Mouse (Mus musculus): Measurements from ENCODE around the gene Rnf34. TPM values are rescaled to one million over a fixed set of nuclear protein-coding genes. Genes with fewer than 3 reads are reported as not detected.

Gene Rnf34
- total RNA-seq, 2 experiments from 2014 or later = 50.4 to 53.8 TPM

GRCm38 (mm10) chr5:122855858-122856257 lies 6.0 kb downstream of the Rnf34 start:
- no peak for DNase-seq (ENCODE audit: low spot score in 2 of 2)
- intact Hi-C loops (cut with DNase I) = no loop called here

- intact Hi-C loops (cut with DNase I) = loop anchor here (5.0 kb wide), 1 partner anchor 46 kb away; no protein-coding TSS in a partner anchor
- no peak for DNase-seq (ENCODE audit: low spot score in 2 of 2)
These were observed 13.2 kb downstream of the Rnf34 start for GRCm38 (mm10) chr5:122863053-122863452.

GRCm38 (mm10) chr5:122872626-122873025 lies 22.8 kb downstream of the Rnf34 start:
- no peak for DNase-seq (ENCODE audit: low spot score in 2 of 2)
- intact Hi-C loops (cut with DNase I) = no loop called here

- no peak for DNase-seq (ENCODE audit: low spot score in 2 of 2)
- intact Hi-C loops (cut with DNase I) = no loop called here
These were observed 23.7 kb downstream of the Rnf34 start for GRCm38 (mm10) chr5:122873573-122873972.

- intact Hi-C loops (cut with DNase I) = no loop called here
- no peak for DNase-seq (ENCODE audit: low spot score in 2 of 2)
These were observed 24.5 kb downstream of the Rnf34 start for GRCm38 (mm10) chr5:122874359-122874758.

- intact Hi-C loops (cut with DNase I) = no loop called here
- no peak for DNase-seq (ENCODE audit: low spot score in 2 of 2)
These were observed 26.8 kb downstream of the Rnf34 start for GRCm38 (mm10) chr5:122876671-122877070.

GRCm38 (mm10) chr5:122880241-122880980 lies 30.6 kb downstream of the Rnf34 start:
- no peak for DNase-seq (ENCODE audit: low spot score in 2 of 2)
- intact Hi-C loops (cut with DNase I) = loop anchor here (5.0 kb wide), 1 partner anchor 68 kb away; no protein-coding TSS in a partner anchor

- peak; percentile 59 to 67 for DNase-seq (ENCODE audit: low spot score in 2 of 2)
- intact Hi-C loops (cut with DNase I) = loop anchor here (5.0 kb wide), 1 partner anchor 69 kb away; no protein-coding TSS in a partner anchor
These were observed 31.5 kb downstream of the Rnf34 start for GRCm38 (mm10) chr5:122881313-122881712.

- intact Hi-C loops (cut with DNase I) = loop anchor here (5.0 kb wide), 1 partner anchor 70 kb away; no protein-coding TSS in a partner anchor
- DNase-seq (ENCODE audit: low spot score in 2 of 2) = no peak
These were observed 32.6 kb downstream of the Rnf34 start for GRCm38 (mm10) chr5:122882256-122883050.

- intact Hi-C loops (cut with DNase I) = loop anchor here (5.0 kb wide), 1 partner anchor 71 kb away; no protein-coding TSS in a partner anchor
- DNase-seq (ENCODE audit: low spot score in 2 of 2) = no peak
These were observed 33.4 kb downstream of the Rnf34 start for GRCm38 (mm10) chr5:122883237-122883636.

GRCm38 (mm10) chr5:122883652-122884235 lies 33.9 kb downstream of the Rnf34 start:
- DNase-seq (ENCODE audit: low spot score in 2 of 2) = no peak
- intact Hi-C loops (cut with DNase I) = loop anchor here (5.0 kb wide), 1 partner anchor 71 kb away; no protein-coding TSS in a partner anchor

GRCm38 (mm10) chr5:122884594-122885348 lies 34.9 kb downstream of the Rnf34 start:
- DNase-seq (ENCODE audit: low spot score in 2 of 2) = no peak
- intact Hi-C loops (cut with DNase I) = loop anchor here (5.0 kb wide), 1 partner anchor 72 kb away; no protein-coding TSS in a partner anchor

- no peak for DNase-seq (ENCODE audit: low spot score in 2 of 2)
- intact Hi-C loops (cut with DNase I) = no loop called here
These were observed 37.2 kb downstream of the Rnf34 start for GRCm38 (mm10) chr5:122887033-122887432.

- intact Hi-C loops (cut with DNase I) = no loop called here
- DNase-seq (ENCODE audit: low spot score in 2 of 2) = no peak
These were observed 38.2 kb downstream of the Rnf34 start for GRCm38 (mm10) chr5:122887926-122888611.

GRCm38 (mm10) chr5:122888612-122889214 lies 38.9 kb downstream of the Rnf34 start:
- DNase-seq (ENCODE audit: low spot score in 2 of 2) = no peak

GRCm38 (mm10) chr5:122890396-122890795 lies 40.5 kb downstream of the Rnf34 start:
- intact Hi-C loops (cut with DNase I) = no loop called here

More at GRCm38 (mm10) chr5:122888612-122889214, 38.9 kb downstream of the Rnf34 start:
- intact Hi-C loops (cut with DNase I) = no loop called here

GRCm38 (mm10) chr5:122893270-122893669 lies 43.4 kb downstream of the Rnf34 start:
- DNase-seq (ENCODE audit: low spot score in 2 of 2) = no peak
- intact Hi-C loops (cut with DNase I) = no loop called here

More at GRCm38 (mm10) chr5:122890396-122890795, 40.5 kb downstream of the Rnf34 start:
- no peak for DNase-seq (ENCODE audit: low spot score in 2 of 2)

GRCm38 (mm10) chr5:122894007-122894637 lies 44.3 kb downstream of the Rnf34 start:
- peak; percentile 37 to 50 for DNase-seq (ENCODE audit: low spot score in 2 of 2)
- intact Hi-C loops (cut with DNase I) = no loop called here
